Mouse (Mus musculus) c-Kit-positive CD71-positive TER-119-negative erythroid progenitor cells, embryonic 14.5 days (primary cell): Measurements from ENCODE around the gene Hlf.

Experiments used
- DNase-seq: peaks from one replicate; pipeline ENCODE4 v3.0.0-alpha.2; 2013; ENCODE audit warnings: low read depth

Hlf gene

DNA sequence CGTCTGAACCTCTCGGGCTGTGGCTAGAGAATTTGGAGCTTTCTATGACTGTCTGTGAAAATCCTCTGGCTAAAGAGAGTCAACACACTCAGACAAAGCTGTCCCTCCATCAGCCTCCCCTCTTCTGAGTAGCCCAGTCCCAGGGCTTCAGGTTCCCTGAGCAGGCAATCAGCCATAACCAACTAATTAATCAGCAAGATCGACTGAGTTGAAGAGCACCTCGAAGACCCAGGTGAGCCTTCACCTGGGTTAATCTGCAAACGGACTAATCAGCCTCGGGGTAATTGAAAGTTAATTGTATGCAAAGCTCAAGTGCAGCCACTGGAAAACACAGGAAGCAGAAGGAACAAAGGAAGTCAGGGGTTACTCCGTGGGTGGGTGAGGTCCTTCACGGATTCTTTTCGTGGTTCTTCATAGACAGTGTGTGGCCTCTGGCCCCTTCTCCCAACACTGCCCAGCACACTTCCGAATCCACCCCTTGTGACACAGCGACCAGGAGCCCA lies 19.9 kb downstream of the Hlf start:
- DNase-seq, result no peak

DNA sequence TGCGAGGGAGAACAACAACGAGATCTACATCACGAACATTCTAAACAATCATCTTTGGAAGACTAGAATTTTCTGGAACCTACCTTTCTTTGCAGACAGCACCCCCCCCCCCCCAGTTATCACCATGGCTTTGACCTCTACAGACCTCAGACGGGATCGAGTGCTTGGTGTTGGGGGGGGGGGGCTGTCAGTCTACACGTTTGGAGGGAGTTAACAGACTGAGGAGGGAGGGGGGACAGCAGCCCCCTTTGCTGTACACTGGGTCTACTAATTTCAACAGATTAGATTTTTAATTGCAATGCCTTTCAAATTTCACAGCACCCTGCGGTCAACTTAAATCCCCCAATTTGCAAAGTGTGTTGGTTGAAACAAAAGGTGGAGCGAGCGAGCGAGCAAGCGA lies 20.3 kb downstream of the Hlf start:
- no peak for DNase-seq

- DNase-seq, result no peak
Measured at GRCm38 (mm10) chr11:90369605-90370004, 21.1 kb downstream of the Hlf start.

DNA sequence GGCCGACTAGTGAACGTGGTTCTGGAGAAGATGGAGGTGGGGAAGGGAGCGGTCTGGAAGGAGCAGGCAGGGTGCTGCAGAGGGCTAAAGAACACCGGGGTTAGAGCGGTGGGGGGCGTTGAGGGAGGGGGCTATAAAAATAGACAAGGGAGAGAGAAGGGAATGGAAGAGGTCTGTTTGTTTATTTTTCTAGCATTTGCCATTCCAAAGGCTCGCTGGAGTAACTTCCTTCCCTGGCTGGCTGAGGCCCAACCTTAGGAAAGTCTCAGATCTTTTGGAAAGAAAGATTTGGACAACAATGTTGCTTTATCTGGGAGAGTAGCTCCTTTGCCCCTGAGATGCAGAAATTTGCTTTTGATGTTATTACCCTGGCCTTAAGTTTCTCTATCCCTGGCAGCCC lies 21.6 kb downstream of the Hlf start:
- no peak for DNase-seq

- DNase-seq, result no peak
Measured at GRCm38 (mm10) chr11:90367894-90368860, 22.5 kb downstream of the Hlf start.

- no peak for DNase-seq
Measured at GRCm38 (mm10) chr11:90364865-90365264, 25.8 kb downstream of the Hlf start.

DNA sequence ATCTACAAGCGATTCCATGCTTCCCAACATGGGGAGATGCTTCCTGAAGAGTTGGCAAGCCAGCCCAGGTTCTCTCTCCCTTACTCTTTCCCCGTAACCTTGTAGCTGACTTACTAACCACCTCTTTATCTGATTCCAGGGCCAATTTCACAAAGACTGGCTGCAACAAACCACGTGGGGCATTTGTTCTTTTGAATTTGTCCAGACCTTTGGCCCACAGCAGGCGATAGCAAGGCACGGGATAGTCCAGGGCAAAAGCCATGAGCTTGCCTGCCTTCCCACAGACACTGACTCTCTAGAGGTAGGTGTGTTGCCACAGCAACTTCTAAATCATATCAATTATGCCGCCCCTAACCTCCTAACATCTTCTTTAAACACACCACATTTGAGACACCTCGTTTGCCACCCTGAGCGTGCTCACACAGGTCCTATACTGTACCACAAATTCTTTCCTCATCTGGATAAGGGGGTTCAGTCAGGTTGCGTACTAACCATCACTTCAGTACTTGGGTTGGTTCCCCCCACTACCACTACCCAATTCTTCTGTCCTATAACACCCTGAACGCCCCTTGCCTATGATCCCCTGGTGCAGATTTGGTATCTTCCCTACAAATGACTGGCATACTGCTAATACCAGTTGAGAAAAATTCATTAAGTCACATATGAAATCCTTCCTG lies 26.7 kb downstream of the Hlf start:
- no peak for DNase-seq

GRCm38 (mm10) chr11:90363406-90363805 lies 27.3 kb downstream of the Hlf start:
- peak; percentile 8 for DNase-seq

GRCm38 (mm10) chr11:90360536-90360935 lies 30.2 kb downstream of the Hlf start:
- no peak for DNase-seq

GRCm38 (mm10) chr11:90358063-90358462 lies 32.6 kb downstream of the Hlf start:
- no peak for DNase-seq

DNA sequence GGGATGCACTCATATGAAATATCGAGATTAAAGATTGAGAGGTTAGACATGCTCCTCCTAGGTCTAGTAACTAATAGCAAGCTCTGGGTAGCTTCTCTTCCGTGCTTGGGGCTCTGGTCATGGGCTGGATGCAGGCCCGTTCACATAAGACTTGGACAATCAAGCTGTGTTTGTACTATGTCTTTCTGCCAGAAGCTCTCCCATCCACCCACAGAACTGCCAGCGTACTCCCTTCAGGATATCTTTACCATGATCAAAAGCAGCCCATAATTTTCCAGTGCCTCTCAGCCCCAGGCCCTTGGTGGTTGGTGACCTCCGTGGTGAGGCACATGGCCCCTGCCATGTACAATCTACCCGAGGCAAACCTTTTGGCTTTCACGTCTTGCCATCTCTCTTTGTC lies 33.3 kb downstream of the Hlf start:
- DNase-seq, result no peak

DNA sequence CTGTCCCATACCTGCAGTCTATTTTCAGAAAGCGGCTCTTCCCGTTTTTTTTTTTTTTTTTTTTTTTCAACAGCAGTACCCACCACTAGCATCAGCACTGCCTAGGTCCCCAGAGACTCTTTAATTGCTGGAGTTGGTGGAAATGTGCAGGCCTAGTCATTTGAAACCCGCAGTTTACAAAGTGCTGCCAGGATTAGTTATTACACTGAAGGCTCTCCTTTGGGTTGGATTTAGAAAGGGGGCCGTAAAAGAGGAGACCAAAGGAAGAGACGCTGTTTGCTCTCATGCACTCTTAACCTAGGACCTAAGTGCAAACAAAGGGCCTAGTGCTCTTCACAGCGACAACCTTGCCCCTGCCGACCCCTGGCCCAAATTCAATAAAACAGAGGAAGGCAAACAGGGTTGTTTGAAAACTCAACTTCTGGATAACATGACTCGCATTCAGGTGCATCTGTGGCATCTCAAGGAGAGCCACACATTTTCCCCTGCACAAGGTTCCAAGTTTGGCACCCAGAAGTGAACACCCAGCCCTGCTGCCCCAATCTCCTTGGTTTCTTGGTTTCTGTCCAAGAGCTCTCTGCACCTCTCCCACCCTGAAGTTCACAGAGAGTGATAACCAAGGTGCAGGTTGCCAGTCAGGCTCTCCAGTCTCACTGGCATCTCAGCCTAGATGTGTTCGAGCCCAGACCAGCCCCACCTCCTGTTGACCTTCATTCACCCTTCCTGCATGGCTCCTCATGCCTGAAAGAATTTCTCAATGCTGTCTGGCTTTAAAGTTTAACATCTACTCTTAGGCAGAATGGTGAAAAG lies 34.0 kb downstream of the Hlf start:
- no peak for DNase-seq

- DNase-seq, result no peak
Measured at GRCm38 (mm10) chr11:90356036-90356435, 34.7 kb downstream of the Hlf start.

- no peak for DNase-seq
Measured at GRCm38 (mm10) chr11:90355270-90355681, 35.4 kb downstream of the Hlf start.

DNA sequence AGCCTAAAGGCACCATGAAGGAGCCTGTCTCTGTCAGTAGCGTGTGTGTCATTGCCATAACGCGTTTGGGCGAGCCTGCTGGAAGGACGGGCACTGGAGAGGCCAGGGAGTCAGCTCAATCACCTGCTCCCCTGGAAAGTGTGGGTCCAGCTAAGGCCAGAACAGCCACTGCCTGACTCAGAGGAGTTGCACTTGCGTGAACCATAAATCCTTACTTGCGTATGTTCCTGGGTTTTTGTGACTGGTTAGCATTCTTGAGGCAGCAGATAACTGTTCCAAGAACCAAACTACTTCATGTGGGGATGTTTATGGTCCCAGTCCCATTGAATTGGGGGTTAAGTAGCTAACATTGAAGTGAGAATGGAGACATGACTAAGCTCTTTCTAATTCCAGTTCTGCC lies 38.0 kb downstream of the Hlf start:
- no peak for DNase-seq

GRCm38 (mm10) chr11:90350153-90350512 lies 40.6 kb downstream of the Hlf start:
- no peak for DNase-seq

- no peak for DNase-seq
Measured at GRCm38 (mm10) chr11:90349486-90350152, 41.1 kb downstream of the Hlf start.

DNA sequence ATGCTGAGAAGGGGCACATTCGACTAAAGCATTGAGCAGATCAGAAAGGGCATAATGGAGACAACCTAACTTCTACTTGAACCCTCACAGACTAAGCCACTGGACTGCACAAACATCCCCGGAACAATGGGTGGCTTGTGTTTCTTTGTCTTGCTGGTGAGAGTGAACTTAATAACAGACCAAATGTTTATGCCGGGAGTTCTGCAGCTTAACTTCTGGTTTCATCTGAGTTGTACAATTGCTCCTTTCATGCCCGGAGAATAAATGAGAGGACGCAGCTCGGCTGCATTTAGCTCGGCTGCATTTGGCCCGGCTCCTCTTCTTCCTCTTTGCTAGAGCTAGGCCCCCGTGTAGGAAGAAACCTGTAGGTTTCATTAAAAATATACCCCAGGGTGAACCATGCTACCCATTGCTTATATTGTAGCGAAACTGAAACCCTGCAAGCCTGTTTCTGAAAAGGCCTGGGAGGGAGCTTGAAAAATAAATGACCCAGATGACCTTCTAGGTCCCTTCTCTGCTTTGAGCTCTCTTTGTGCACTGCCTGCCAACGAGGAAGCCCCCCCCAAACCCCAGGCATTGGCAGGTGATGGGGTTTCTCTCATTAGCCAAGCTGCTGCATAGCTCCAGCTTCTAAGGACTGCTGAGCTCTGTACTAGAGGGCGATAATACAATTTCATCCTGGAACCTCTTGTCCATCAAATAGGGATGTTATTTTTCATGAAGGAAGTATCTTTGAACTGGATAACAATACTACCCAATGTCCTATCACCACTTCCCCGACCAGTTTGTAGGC lies 42.8 kb downstream of the Hlf start:
- DNase-seq, result no peak

GRCm38 (mm10) chr11:90345746-90346145 lies 44.9 kb downstream of the Hlf start:
- no peak for DNase-seq

GRCm38 (mm10) chr11:90342858-90343257 lies 47.8 kb downstream of the Hlf start:
- DNase-seq, result no peak

GRCm38 (mm10) chr11:90342267-90342666 lies 48.4 kb downstream of the Hlf start:
- no peak for DNase-seq
